Mouse (Mus musculus): ENCODE results near the gene Idh2.
"Not testable (repeated sequence)": the region's sequence is repeated elsewhere in the genome, so short reads cannot be mapped to it uniquely, and the experiment has no call there.

Gene Idh2

DNA sequence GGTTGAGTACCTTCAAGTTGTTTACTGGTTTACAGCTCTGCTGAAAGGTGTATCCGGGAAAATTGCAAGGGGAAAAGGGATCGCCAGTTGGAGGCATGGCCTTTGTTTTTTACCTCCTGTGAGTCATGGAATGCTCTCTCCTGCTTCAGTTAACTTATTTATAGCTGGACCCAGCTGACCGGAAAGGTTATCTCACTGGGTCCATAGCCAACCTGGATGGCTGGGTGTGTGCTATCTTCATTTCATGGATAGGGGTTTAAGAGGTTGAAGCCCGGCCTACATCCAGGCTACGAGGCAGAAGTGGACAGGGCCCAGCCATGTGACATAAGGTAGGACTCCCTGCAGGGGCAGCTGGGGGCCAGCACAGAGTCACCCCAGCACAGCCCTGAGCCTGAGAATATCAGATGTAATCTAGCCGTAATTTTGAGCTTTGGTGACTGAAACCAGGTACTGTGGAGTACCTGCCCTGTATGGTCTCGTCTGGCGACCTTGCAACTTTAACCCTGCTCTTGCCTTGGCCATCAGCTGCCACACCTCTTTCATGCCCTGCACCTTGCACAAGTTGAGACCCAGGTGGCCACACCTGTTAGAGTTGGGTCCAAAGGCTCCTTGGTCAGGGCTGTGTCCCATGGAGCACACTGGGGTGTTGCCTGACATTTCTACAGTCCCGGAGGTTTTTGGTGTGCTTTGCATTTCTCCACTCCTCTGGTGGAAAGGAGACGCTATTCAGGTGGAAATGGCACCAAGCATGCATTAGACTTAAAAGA lies 55.0 kb downstream of the Idh2 start:
- DNase-seq (ENCODE audit: low spot score in 2 of 2): no peak

DNA sequence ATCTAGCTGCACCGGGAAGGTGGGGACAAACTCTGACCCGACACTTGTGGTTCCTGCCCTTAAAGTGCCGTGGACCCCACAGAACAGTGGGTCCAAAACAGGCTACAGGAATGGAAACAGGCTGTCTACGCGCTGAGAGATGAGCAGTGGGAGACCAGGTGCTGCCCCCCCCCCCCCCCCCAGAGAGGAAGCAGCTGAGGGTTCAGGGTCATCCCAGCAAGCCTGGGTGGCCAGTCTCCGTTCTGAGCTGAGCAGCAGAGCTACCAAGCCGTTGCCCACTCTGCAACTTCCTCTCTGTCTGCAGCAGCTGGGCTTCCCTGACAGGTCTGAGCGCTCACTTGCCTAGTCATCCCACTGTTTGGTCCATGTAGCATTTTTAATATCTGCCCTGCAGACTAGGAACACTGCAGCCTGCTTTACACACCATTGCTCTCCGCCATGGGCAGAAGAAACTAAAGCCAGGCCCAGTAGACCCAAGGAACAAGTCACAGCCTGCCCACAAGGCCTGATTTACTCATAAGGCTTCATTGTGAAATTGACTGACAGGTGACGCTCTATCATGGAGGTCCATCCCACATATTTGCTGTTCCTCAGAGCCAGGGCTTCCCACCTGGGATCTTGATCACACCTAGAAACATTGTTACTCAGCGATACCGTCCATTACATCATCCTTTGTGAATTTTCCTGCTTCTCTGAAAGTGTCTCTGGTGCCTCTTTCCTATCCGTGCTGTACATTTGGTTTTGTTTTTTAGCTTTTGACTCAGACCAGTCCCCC lies 55.9 kb downstream of the Idh2 start:
- no peak for DNase-seq (ENCODE audit: low spot score in 2 of 2)

DNA sequence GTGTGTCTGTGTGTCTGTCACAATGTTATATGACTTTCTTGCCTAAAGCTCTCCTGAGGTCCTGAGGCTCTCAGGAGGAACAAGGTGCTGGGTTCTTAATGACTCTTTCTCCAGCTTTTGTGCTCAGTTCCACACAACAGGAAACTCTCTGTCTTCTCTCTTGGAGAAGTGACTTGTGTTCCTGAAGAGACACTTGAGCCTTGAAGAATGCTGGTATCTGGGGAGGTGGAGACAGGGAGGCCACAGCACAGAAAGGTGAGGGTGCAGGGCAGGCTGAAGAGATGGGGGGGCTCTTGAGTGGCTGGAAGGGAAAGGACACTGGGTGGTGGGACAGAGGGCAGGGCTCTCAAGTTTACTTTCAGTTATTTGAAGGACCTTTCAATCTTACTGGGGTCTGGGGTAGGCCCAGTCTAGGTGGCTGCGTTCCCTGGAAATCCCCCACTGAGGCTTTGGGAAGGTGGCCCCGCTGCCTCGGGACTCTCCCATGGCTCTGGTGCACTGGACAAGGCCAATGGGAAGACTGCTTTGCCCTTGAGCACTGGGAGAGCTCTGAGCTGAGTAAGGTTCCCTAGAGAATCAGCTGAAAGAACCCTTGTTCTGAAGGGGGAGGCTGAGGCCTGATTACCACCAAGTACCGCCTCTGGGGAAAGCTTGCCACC lies 56.7 kb downstream of the Idh2 start:
- no peak for DNase-seq (ENCODE audit: low spot score in 2 of 2)

DNA sequence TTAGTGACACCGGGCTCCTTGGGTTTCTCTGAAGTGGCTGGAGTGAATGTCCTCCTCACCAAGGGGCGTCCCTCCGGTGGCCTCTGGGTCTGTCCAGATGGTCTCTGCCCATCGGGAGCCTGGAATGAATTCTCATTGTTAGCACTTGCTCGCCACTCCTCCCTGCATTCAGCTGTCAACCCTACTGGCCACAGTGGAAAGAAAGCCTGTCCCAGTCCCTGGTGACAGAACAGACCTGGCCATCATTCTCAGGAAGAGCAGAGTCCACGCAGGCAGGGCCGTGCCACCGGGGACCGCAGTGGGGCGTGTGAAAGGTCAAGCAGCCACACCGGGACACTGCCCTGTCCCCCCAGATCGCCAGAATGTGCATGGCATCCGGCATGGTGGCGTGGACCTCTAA lies 57.4 kb downstream of the Idh2 start:
- no peak for DNase-seq (ENCODE audit: low spot score in 2 of 2)

DNA sequence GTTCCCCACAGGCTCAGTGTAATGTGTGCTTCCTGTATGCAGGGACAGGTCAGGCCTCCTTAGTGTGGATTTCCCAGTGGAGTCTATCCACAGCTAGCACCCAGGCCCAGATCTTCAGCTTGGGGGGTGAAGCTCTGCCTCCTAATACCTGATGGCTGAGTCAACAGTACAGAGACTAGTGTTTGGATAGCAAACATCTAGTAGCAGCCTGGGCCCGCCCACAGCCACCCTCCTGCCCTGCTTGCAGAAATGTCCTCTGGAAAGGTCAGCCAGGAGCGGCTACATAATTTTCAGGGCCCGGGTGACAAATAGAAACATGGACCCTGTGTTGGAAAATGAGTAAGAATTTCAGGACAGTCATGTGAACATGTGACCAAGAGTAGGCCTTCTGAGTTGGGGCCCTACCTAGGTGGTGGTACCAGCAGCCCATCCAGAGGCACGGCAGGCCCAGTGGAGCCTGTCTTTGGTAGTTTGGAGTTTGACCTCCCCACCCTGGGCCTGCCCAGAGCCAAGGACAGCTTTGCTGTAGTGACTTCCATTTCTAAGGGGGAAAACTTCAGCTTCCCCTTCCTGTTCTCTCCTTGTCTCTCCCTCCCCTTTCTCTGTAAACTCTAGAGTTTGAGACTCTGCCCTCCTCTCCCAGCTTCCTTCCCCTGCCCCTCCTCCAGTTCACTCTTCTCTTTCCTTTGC lies 58.0 kb downstream of the Idh2 start:
- DNase-seq (ENCODE audit: low spot score in 2 of 2): no peak

DNA sequence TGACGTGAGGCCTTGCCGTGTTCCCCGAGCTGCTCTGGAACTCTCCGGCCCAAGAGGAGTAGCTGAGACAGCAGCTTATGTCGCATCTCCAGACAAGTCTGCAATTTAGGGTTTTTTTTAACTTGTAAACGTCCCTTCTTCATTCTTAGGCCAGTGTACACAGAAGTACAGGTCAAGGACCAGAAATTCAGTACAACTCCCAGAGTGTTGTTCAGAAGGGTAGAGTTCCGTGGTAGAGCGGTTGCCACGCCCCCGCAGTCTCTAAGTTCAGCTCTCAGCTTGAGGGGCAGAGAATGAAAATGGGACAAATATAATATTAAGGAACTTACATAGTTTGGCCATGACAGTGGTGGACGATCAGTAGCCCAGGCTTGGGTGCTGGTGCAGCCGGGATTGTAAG lies 59.4 kb downstream of the Idh2 start:
- no peak for DNase-seq (ENCODE audit: low spot score in 2 of 2)

DNA sequence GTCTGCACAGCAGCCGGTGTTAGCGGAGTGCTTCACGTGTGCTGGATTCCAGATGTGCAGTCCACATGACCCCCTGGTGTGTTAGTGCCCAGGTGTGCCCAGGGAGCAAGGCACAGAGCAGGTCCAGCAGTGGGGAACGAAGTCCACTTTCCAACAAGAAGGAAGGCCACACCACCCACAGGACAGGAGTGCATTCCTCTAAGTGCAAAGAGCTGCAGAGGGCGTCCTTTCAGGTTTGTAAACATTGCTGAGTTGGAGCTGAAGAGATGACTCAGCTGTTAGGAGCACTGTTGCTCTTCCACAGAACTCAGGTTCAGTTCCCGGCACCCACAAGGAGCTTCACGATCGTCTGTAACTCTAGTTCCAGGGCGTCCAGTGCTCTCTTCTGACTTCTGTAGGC lies 62.0 kb downstream of the Idh2 start:
- no peak for DNase-seq (ENCODE audit: low spot score in 2 of 2)

DNA sequence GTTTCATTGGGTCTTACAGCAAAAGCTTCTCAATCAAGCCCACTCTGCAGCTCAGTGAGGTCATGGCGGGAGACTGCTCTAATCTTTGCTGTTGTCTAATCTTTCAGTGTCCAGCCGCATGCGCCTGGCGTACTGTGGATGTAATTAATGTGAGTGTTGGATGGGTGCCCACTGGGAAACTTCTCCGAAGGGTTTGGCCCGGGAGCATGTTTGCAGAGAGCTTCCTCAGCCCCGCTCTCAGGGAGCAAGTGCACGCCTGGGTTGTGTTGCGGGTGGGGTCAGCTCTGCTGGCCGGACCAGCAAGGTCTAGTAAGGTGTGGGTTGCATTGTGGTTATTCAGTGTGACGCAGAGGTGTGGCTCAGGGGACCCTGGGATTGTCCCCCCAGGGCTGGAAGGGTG lies 62.9 kb downstream of the Idh2 start:
- no peak for DNase-seq (ENCODE audit: low spot score in 2 of 2)

DNA sequence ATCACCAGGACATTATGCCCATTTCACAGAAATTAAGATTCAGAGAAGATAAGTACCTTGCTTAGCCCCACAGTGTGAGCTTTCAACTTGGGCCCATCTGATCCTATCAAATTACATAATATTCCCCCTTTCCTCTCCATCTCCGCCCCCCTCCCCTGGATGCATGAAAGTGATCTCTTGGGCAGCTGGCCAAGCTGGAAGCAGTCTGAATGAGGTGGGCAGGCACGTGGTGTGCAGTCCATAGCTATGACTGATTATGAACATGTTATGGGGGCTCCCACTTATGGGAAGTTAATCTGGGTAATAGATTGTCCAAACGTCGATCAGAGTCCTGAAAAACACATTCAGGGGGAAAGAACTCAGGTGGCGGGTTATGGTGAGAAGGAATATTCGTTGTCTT lies 63.4 kb downstream of the Idh2 start:
- no peak for DNase-seq (ENCODE audit: low spot score in 2 of 2)

DNA sequence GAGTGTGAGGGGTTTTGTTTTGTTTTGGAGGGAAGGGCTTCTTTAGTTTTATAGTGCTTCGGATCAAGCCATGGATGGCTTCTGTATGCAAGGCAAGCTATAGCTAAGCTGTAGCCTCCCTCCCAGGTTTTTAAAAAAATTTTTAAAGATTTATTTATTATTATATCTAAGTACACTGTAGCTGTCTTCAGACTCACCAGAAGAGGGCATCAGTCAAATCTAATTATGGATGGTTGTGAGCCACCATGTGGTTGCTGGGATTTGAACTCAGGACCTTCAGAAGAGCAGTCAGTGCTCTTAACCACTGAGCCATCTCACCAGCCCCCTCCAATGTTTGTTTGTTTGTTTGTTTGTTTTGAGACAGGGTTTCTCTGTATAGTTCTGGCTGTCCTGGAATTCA lies 64.8 kb downstream of the Idh2 start:
- DNase-seq (ENCODE audit: low spot score in 2 of 2): not testable (repeated sequence)

DNA sequence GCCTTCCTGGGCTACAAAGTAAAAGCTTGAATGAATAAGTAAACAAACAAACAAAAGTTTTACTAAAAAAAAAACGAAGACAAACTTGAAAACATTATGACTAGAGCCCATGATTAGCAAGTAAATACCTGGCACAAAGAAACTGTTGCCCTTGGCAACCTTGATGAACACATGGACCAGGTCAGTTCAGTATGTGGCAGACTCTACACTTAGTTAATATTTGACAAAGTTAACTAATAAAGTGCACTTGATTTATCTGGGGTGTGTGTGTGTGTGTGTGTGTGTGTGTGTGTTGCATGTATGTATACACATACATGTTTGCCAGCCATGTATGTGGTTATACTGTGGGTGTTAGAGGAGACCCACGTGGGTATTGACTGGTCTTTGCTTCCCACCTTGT lies 65.4 kb downstream of the Idh2 start:
- DNase-seq (ENCODE audit: low spot score in 2 of 2): no peak

DNA sequence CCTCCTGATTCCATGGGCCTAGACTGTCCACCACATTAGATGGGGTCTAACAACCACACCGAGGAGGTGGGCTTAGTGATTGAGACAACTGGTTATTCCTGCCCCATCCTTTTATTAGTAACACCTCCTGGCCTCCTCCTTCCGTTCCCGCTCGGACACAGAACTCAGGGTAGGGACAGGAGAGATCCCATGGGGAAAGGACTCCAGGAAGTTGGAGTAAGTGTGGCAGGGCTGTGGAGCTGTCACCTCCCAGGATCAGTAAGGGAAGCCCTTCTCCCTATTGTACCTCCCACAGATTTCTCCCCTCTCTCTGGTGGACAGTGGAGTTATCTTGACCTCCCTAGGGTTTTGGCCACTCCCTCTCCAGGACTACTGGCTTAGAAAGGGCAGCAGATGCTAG lies 68.2 kb downstream of the Idh2 start:
- DNase-seq (ENCODE audit: low spot score in 2 of 2): no peak
